Mouse (Mus musculus) heart, adult 2 months (tissue): ENCODE measurements around the gene Echdc3. TPM values are rescaled to one million over a fixed set of nuclear protein-coding genes. Genes with fewer than 3 reads are reported as not detected.

ENCODE experiments used
- DNase-seq, 2 experiments: peaks; one replicate each; pipeline ENCODE4 v3.0.0; 2021
- H3K27ac ChIP-seq: fragments of 200-600 bp; 2 replicates; pipeline ENCODE4 v1.8.1; 2022
- H3K27me3 ChIP-seq: fragments of 200-500 bp; 2 replicates; pipeline ENCODE4 v1.6.1; 2012; ENCODE audit warnings: mild to moderate bottlenecking, low read length, inconsistent platforms, mixed read lengths; ENCODE audit not compliant: control insufficient read depth, insufficient read depth
- H3K36me3 ChIP-seq: fragments of 200-500 bp; 2 replicates; pipeline ENCODE4 v1.6.1; 2012; ENCODE audit warnings: low read length, inconsistent platforms; ENCODE audit not compliant: control insufficient read depth, insufficient read depth
- H3K4me1 ChIP-seq: fragments of 200-500 bp; 2 replicates; pipeline ENCODE4 v1.6.1; 2011; ENCODE audit warnings: low read length; ENCODE audit not compliant: control insufficient read depth, insufficient read depth
- H3K4me3 ChIP-seq: fragments of 200-600 bp; 2 replicates; pipeline ENCODE4 v1.8.1; 2022
- H3K79me2 ChIP-seq: fragments of 200-500 bp; replicated peaks from 2 replicates; pipeline ENCODE4 v1.6.1; 2012; ENCODE audit warnings: mild to moderate bottlenecking, inconsistent platforms, low read length, moderate library complexity, mixed read lengths; ENCODE audit not compliant: control insufficient read depth, insufficient read depth
- H3K9ac ChIP-seq: fragments of 200-500 bp; 2 replicates; pipeline ENCODE4 v1.6.1; 2012; ENCODE audit warnings: low read depth, mild to moderate bottlenecking, control low read depth, inconsistent platforms, low read length, mixed read lengths
- CTCF ChIP-seq: fragments of 200-600 bp; IDR thresholded peaks from 2 replicates; pipeline ENCODE4 v1.8.1; 2022; ENCODE audit warnings: antibody characterized with exemption, mild to moderate bottlenecking, moderate library complexity
- EP300 ChIP-seq: fragments of 200-500 bp; IDR thresholded peaks from 2 replicates; pipeline ENCODE4 v1.6.1; 2011; ENCODE audit warnings: low read depth, low read length, control low read depth; ENCODE audit not compliant: insufficient read depth
- POLR2A ChIP-seq: fragments of 200-500 bp; IDR thresholded peaks from 2 replicates; pipeline ENCODE4 v1.6.1; 2011; ENCODE audit warnings: mild to moderate bottlenecking, low read depth, low read length, control low read depth; ENCODE audit not compliant: insufficient read depth
- WGBS: fragments of 180-500 bp; shearing (Covaris S2); methylation state at CpG from one replicate; pipeline ENCODE4 v1.1.7; 2018; 5-methylcytosine and 5-hydroxymethylcytosine counted together
- intact Hi-C: fragments of 180-260 bp; cut with DNase I; formaldehyde crosslinking; loops from one replicate; pipeline ENCODE4 v1.15.1; 2025
- polyA plus RNA-seq: library from polyadenylated mRNA; depleted of rRNA; stranded (reverse); fragments of >200 nt; gene quantifications from 2 replicates; pipeline ENCODE4 v1.2.3, GENCODE M21; 2012
- total RNA-seq, 2 experiments: library from RNA; stranded (reverse); gene quantifications; 2 replicates each; pipeline ENCODE4 v1.2.3; 2021

Echdc3 gene
- total and polyA plus RNA-seq, 3 experiments: 24.0 to 30.6 (median 27.1) TPM

- DNase-seq: no peak
- 47% methylated on average over 7 of the region's 7 CpGs for WGBS
- intact Hi-C loops: no loop called here
- no peak overlapping the region for H3K4me3 ChIP-seq
- no peaks in the 10 kb centered on the region for H3K36me3 ChIP-seq
- no peak overlapping the region for H3K9ac ChIP-seq
- H3K79me2 ChIP-seq: no peaks in the 10 kb centered on the region
- no peak for TF ChIP-seq POLR2A
- no peak for TF ChIP-seq EP300
- TF ChIP-seq CTCF: no peak
- no peaks in the 10 kb centered on the region for H3K27me3 ChIP-seq
- no peak overlapping the region for H3K27ac ChIP-seq
- H3K4me1 ChIP-seq: peaks cover 1% of the 10 kb centered on the region; the same call in 1 of the 2 replicates
These were observed 18.3 kb downstream of the Echdc3 start for GRCm38 (mm10) chr2:6194497-6194896.

DNA sequence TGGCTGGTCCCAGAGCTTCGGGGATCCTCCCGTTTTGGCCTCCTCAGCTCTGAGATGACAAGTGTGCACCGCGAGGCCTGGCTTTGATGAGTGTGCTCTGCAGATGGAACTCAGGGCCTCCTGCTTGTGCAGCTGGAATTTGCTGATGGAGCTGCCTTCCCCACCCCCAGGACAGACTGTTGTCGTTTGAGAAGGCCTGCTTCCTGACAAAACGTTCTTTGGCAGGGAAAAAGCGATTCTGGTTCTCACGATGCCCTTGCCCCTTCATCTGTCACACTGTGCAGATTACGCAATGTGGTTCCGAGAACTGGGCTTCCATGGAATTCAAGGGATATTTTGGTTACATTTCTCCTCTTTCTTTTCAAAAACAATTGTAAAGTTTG, 19.3 kb downstream of the Echdc3 start:
- no peak for DNase-seq

GRCm38 (mm10) chr2:6192820-6193590, 19.8 kb downstream of the Echdc3 start:
- intact Hi-C loops: loop anchor here (1.0 to 2.0 kb wide), 2 partner anchors 28 to 212 kb away; no protein-coding TSS in a partner anchor
- no peak overlapping the region for H3K27ac ChIP-seq
- H3K9ac ChIP-seq: no peak overlapping the region
- peaks cover 1% of the 10 kb centered on the region; the same call in 1 of the 2 replicates for H3K4me1 ChIP-seq
- peak; percentile 80 for TF ChIP-seq CTCF
- no peak for TF ChIP-seq EP300
- no peak for TF ChIP-seq POLR2A
- 66% methylated on average over 20 of the region's 20 CpGs for WGBS
- DNase-seq: peak in 1 of 2 experiments; percentile 44
- H3K36me3 ChIP-seq: no peaks in the 10 kb centered on the region
- no peaks in the 10 kb centered on the region for H3K79me2 ChIP-seq
- no peak overlapping the region for H3K4me3 ChIP-seq
- H3K27me3 ChIP-seq: no peaks in the 10 kb centered on the region

More for the DNA sequence above, 19.3 kb downstream of the Echdc3 start:
- H3K36me3 ChIP-seq: no peaks in the 10 kb centered on the region
- H3K9ac ChIP-seq: no peak overlapping the region
- TF ChIP-seq POLR2A (no peak), CTCF (no peak), EP300 (no peak)
- peaks cover 1% of the 10 kb centered on the region; the same call in 1 of the 2 replicates for H3K4me1 ChIP-seq
- no peaks in the 10 kb centered on the region for H3K79me2 ChIP-seq
- no peaks in the 10 kb centered on the region for H3K27me3 ChIP-seq
- H3K4me3 ChIP-seq: no peak overlapping the region
- WGBS: 38% methylated on average over 10 of the region's 10 CpGs
- H3K27ac ChIP-seq: no peak overlapping the region
- intact Hi-C loops: loop anchor here (1.0 to 2.0 kb wide), 2 partner anchors 27 to 212 kb away; no protein-coding TSS in a partner anchor

DNA sequence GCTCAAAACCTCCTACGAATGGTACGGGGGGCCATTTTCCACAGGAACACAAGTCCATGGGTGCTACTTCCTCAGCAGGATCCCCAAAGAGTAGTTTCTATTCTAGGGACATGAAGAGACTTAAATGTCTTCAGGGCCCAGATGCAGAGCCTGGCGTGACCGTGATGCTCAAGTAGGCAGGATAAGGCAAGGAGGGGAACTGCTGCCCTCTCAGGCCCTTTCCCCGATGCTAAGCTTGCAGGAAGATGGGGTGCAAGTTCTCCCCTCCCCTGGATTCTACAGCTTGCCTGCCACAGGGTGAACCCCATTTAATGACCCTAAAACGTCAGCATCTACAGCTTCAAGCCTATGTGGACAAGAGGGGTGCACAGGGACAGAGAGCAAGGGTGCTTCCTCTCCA, 22.8 kb downstream of the Echdc3 start:
- intact Hi-C loops: no loop called here
- DNase-seq: no peak

DNA sequence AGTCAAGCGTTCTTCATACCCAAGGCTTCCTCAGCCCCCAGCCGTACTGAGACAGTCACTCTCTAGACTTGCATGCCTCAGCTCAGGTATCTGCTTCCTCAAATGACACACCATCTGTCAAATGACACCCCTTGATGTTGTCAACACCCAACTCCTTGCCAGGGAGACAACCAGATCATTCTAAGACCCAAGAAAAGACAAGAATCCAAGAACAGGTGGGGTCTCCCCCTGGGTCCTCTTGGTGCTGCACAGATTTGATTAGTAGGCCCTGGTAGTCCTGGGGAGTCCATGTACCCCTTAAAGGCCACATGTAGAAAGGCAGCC, 23.2 kb downstream of the Echdc3 start:
- no peak overlapping the region for H3K27ac ChIP-seq
- WGBS: 80% methylated on average over 2 of the region's 2 CpGs
- no peaks in the 10 kb centered on the region for H3K27me3 ChIP-seq
- H3K4me3 ChIP-seq: no peak overlapping the region
- DNase-seq: no peak
- TF ChIP-seq POLR2A: no peak
- TF ChIP-seq EP300: no peak
- TF ChIP-seq CTCF: no peak
- intact Hi-C loops: no loop called here
- no peak overlapping the region for H3K9ac ChIP-seq
- H3K4me1 ChIP-seq: peaks cover 1% of the 10 kb centered on the region; the same call in 1 of the 2 replicates
- H3K36me3 ChIP-seq: no peaks in the 10 kb centered on the region
- H3K79me2 ChIP-seq: no peaks in the 10 kb centered on the region

More for the DNA sequence above, 22.8 kb downstream of the Echdc3 start:
- Histone ChIP-seq H3K4me1 (peaks cover 1% of the 10 kb centered on the region; the same call in 1 of the 2 replicates), H3K9ac (no peak overlapping the region), H3K79me2 (no peaks in the 10 kb centered on the region), H3K27ac (no peak overlapping the region), H3K36me3 (no peaks in the 10 kb centered on the region), H3K4me3 (no peak overlapping the region), H3K27me3 (no peaks in the 10 kb centered on the region)
- TF ChIP-seq EP300 (no peak), CTCF (no peak), POLR2A (no peak)
- 86% methylated on average over 6 of the region's 6 CpGs for WGBS
